7 mouse cellular contexts compared by ENCODE assay signal in the genomic region with DNA sequence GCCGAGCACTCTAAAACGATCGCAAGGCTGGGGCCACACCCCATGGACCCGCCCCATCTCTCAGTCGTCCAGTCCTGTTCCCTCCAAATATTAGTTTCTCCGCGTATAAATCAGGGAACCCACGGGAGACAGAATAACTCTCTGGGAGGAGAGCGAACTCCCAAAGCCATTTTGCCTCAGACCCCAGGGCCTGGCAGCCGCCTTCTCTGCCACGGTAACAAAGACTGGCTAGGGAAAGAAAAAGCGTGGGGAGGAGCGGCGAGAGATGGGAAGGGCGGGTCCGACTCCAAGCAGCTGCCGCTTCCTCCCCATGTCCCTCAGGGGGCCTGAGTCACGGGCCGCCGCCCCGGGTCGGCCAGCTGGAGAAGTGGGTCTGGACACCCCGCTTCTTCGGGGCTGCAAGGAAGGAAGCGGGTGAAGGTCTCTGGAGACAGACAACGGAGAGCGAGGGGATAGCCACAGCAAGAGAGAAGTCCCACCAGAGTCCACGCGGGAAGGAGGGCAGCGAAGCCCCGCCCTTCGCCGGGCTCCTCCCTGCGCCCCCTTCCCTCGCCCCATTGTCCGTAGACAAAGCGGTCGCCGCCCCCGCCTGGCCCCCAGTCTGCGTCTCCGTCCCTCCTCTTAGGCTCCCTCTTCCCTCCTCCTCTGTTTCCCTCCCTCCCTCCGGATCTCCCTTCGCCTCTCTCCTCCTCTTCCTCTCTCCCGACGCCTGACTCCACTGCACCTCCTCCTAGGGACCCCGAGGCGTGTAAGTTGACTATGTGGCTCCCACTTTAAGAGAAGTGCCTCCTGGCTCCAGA. TPM values are rescaled to one million over a fixed set of nuclear protein-coding genes. Genes with fewer than 3 reads are reported as not detected.
DNase-seq lines count a peak whose midpoint lies in the region; ATAC-seq and TF ChIP-seq lines count a peak whose summit lies in the region.

A gene (plus strand): TSS at position 113 of the 800 bp plus-strand sequence.

- H3K27ac ChIP-seq in heart, postnatal 0 days (ENCODE audit: low read depth), result peak within 1 kb of the TSS; percentile 96
- peak within 1 kb of the TSS; percentile 99 for H3K27ac ChIP-seq in midbrain, embryonic 10.5 days (replicated peaks)

- peaks cover 18% of the 10 kb centered on the region for H3K36me3 ChIP-seq in erythroblast, embryonic 14.5 days (ENCODE audit: control insufficient read depth)
- H3K36me3 ChIP-seq in heart, postnatal 0 days (replicated peaks; ENCODE audit: control insufficient read depth, insufficient read depth, low read length), result no peaks in the 10 kb centered on the region
- H3K36me3 ChIP-seq in midbrain, embryonic 10.5 days, result peaks cover 43% of the 10 kb centered on the region

- TF ChIP-seq CTCF in heart, postnatal 0 days (IDR thresholded peaks at IDR 0.05; ENCODE audit: low read depth), result no peak

- peak within 1 kb of the TSS; percentile 77 for H3K9ac ChIP-seq in heart, postnatal 0 days (replicated peaks; ENCODE audit: low read depth, low read length)

- H3K9me3 ChIP-seq in erythroblast, embryonic 14.5 days (ENCODE audit: control insufficient read depth, low read length), result peaks cover 16% of the 10 kb centered on the region; the same call in 1 of the 2 replicates
- H3K9me3 ChIP-seq in heart, postnatal 0 days (replicated peaks; ENCODE audit: control insufficient read depth, low read length), result no peaks in the 10 kb centered on the region
- peaks cover 3% of the 10 kb centered on the region; the same call in 1 of the 2 replicates for H3K9me3 ChIP-seq in midbrain, embryonic 10.5 days (replicated peaks)

- peak within 1 kb of the TSS; percentile 53 for H3K4me3 ChIP-seq in erythroblast, embryonic 14.5 days (replicated peaks)
- H3K4me3 ChIP-seq in heart, postnatal 0 days (ENCODE audit: low read depth, low read length), result peak within 1 kb of the TSS; percentile 66
- peak within 1 kb of the TSS; percentile 82 for H3K4me3 ChIP-seq in midbrain, embryonic 10.5 days

- TF ChIP-seq EP300 in heart, postnatal 0 days (IDR thresholded peaks at IDR 0.05; ENCODE audit: low read depth), result 0 out of 2 replicates have a peak, but pooled peaks have one; percentile 69

- peak within 1 kb of the TSS; percentile 86 for H3K4me2 ChIP-seq in heart, postnatal 0 days (ENCODE audit: low read depth, low read length)

- WGBS in heart, postnatal 0 days, result under 1% methylated on average over 43 of the region's 48 CpGs
- under 1% methylated on average over 47 of the region's 48 CpGs for WGBS in midbrain, embryonic 10.5 days

- H3K27me3 ChIP-seq in erythroblast, embryonic 14.5 days (ENCODE audit: control insufficient read depth), result peaks cover 76% of the 10 kb centered on the region
- no peaks in the 10 kb centered on the region for H3K27me3 ChIP-seq in heart, postnatal 0 days (ENCODE audit: control insufficient read depth, insufficient read depth, low read length)
- no peaks in the 10 kb centered on the region for H3K27me3 ChIP-seq in midbrain, embryonic 10.5 days (ENCODE audit: low read depth, poor library complexity, severe bottlenecking)

- H3K4me1 ChIP-seq in erythroblast, embryonic 14.5 days (ENCODE audit: control insufficient read depth), result peaks cover 67% of the 10 kb centered on the region
- peaks cover 14% of the 10 kb centered on the region; the same call in 1 of the 2 replicates for H3K4me1 ChIP-seq in heart, postnatal 0 days (ENCODE audit: control insufficient read depth, insufficient read depth)
- peaks cover 79% of the 10 kb centered on the region for H3K4me1 ChIP-seq in midbrain, embryonic 10.5 days

- no peak for ATAC-seq in CD4-positive, CD25-positive, alpha-beta regulatory T cell, adult 4 months
- no peak for ATAC-seq in activated CD4-positive, CD25-positive, alpha-beta regulatory T cell, adult 4 months
- ATAC-seq in heart, postnatal 0 days (ENCODE audit: insufficient read depth, low read depth), result peak; percentile 54

- peak; percentile 84 for DNase-seq in heart, postnatal 0 days (ENCODE audit: low spot score)
- DNase-seq in kidney, postnatal 4 days, result peak; percentile 86 to 90
- peak; percentile 92 for DNase-seq in midbrain, embryonic 10.5 days (ENCODE audit: low spot score)
- DNase-seq in spleen, postnatal 36 days (ENCODE audit: low spot score in 2 of 2), result peak; percentile 80 to 83

RNA-seq across cellular contexts. Expression of the gene that starts here (rescaled TPM):
- 100 to 1,000 TPM; 222 to 223 TPM for polyA plus RNA-seq in CD4-positive, CD25-positive, alpha-beta regulatory T cell, adult 4 months (2017; shearing (Covaris generic))
- polyA plus RNA-seq in activated CD4-positive, CD25-positive, alpha-beta regulatory T cell, adult 4 months (2017; shearing (Covaris generic)), result 100 to 1,000 TPM; 228 to 247 TPM
- polyA plus RNA-seq in erythroblast, embryonic 14.5 days (2012), result 0.31 and 0.37 TPM in 2 replicates
- 30.0 and 35.0 TPM in 2 replicates for total RNA-seq in heart, postnatal 0 days (2014; rRNA removed; ENCODE audit: low replicate concordance)
- polyA plus RNA-seq in heart, postnatal 0 days (2015; fragmentation: Nextera tagmentation; extraction: Ambion mirVana), result 10.0 and 11.6 TPM in 2 replicates
- polyA plus RNA-seq in midbrain, embryonic 10.5 days (2016; fragmentation: Nextera tagmentation; extraction: Ambion mirVana), result 21.8 and 27.6 TPM in 2 replicates
